ENCODE assay signal across 8 mouse cellular contexts in genomic region chr1:75140601-75141190, GRCm38 (mm10). TPM values are rescaled to one million over a fixed set of nuclear protein-coding genes. Genes with fewer than 3 reads are reported as not detected.
DNase-seq lines count a peak whose midpoint lies in the region; ATAC-seq and TF ChIP-seq lines count a peak whose summit lies in the region.

No protein-coding gene starts in this region.

- intact Hi-C loops in left cerebral cortex, postnatal 4 days (cut with DNase I), result no loop called here

- H3K27me3 ChIP-seq in neural tube, embryonic 11.5 days (ENCODE audit: control insufficient read depth, insufficient read depth, low read length), result no peaks in the 10 kb centered on the region
- no peaks in the 10 kb centered on the region for H3K27me3 ChIP-seq in kidney, embryonic 14.5 days (ENCODE audit: control insufficient read depth, insufficient read depth, low read length)
- H3K27me3 ChIP-seq in midbrain, embryonic 12.5 days, result no peaks in the 10 kb centered on the region

- no peak for ATAC-seq in neural tube, embryonic 11.5 days (ENCODE audit: insufficient read depth, low FRiP score, low TSS enrichment)
- no peak for ATAC-seq in kidney, embryonic 14.5 days (ENCODE audit: low FRiP score, low TSS enrichment)
- ATAC-seq in midbrain, embryonic 12.5 days (ENCODE audit: low FRiP score, low read depth), result no peak

- peaks cover 16% of the 10 kb centered on the region; the same call in 1 of the 2 replicates for H3K4me1 ChIP-seq in neural tube, embryonic 11.5 days (ENCODE audit: control insufficient read depth, insufficient read depth, low read length)
- 0 out of 2 replicates have a peak, but pooled peaks cover 6% of the 10 kb centered on the region for H3K4me1 ChIP-seq in embryonic fibroblast, embryonic 13.5 days (ENCODE audit: control insufficient read depth, insufficient read depth, low read length)
- H3K4me1 ChIP-seq in kidney, embryonic 14.5 days (ENCODE audit: control insufficient read depth, insufficient read depth, low read length), result peaks cover 15% of the 10 kb centered on the region
- H3K4me1 ChIP-seq in midbrain, embryonic 12.5 days, result peaks cover 30% of the 10 kb centered on the region

- H3K4me3 ChIP-seq in neural tube, embryonic 11.5 days (ENCODE audit: low read depth, low read length), result peak overlapping the region; percentile 86
- peak overlapping the region; percentile 50 for H3K4me3 ChIP-seq in embryonic fibroblast, embryonic 13.5 days (ENCODE audit: insufficient read depth, low read length)
- peak overlapping the region; percentile 84 for H3K4me3 ChIP-seq in kidney, embryonic 14.5 days (ENCODE audit: low read length)
- peak overlapping the region; percentile 92 for H3K4me3 ChIP-seq in midbrain, embryonic 12.5 days

- peaks cover 9% of the 10 kb centered on the region; the same call in 1 of the 2 replicates for H3K36me3 ChIP-seq in neural tube, embryonic 11.5 days (ENCODE audit: control insufficient read depth, insufficient read depth, low read length)
- H3K36me3 ChIP-seq in kidney, embryonic 14.5 days (ENCODE audit: control insufficient read depth, insufficient read depth, low read length), result peaks cover 51% of the 10 kb centered on the region
- H3K36me3 ChIP-seq in midbrain, embryonic 12.5 days, result peaks cover 56% of the 10 kb centered on the region

- TF ChIP-seq CTCF in embryonic fibroblast, embryonic 13.5 days (IDR thresholded peaks at IDR 0.05; ENCODE audit: borderline replicate concordance, insufficient read depth, low read length), result no peak

- no peak for DNase-seq in neural tube, embryonic 11.5 days (ENCODE audit: low spot score)
- no peak for DNase-seq in neural tube, embryonic 10.5 days (ENCODE audit: extremely low spot score, low spot score)
- DNase-seq in left cerebral cortex, postnatal 4 days, result no peak
- DNase-seq in spleen, adult 12 weeks (ENCODE audit: low spot score), result no peak
- no peak for DNase-seq in gastrocnemius, postnatal 10 days

- H3K27ac ChIP-seq in neural tube, embryonic 11.5 days (ENCODE audit: low read depth, low read length), result no peak overlapping the region
- H3K27ac ChIP-seq in embryonic fibroblast, embryonic 13.5 days (ENCODE audit: insufficient read depth, low read length), result peak overlapping the region; percentile 87
- peak overlapping the region; percentile 95; the same call in 1 of the 2 replicates for H3K27ac ChIP-seq in kidney, embryonic 14.5 days (ENCODE audit: low read depth, low read length)
- H3K27ac ChIP-seq in midbrain, embryonic 12.5 days (replicated peaks), result peak overlapping the region; percentile 99

- peak overlapping the region; percentile 92 for H3K9ac ChIP-seq in neural tube, embryonic 11.5 days (ENCODE audit: low read length)
- H3K9ac ChIP-seq in kidney, embryonic 14.5 days (ENCODE audit: low read depth, low read length), result peak overlapping the region; percentile 92
- H3K9ac ChIP-seq in midbrain, embryonic 12.5 days (replicated peaks), result peak overlapping the region; percentile 94

- no peaks in the 10 kb centered on the region for H3K9me3 ChIP-seq in neural tube, embryonic 11.5 days (ENCODE audit: control insufficient read depth, low read length)
- H3K9me3 ChIP-seq in kidney, embryonic 14.5 days (ENCODE audit: control insufficient read depth, low read length), result no peaks in the 10 kb centered on the region
- no peaks in the 10 kb centered on the region for H3K9me3 ChIP-seq in midbrain, embryonic 12.5 days

- peak overlapping the region; percentile 98 for H3K4me2 ChIP-seq in neural tube, embryonic 11.5 days (ENCODE audit: low read depth)
- peak overlapping the region; percentile 93 for H3K4me2 ChIP-seq in kidney, embryonic 14.5 days (replicated peaks; ENCODE audit: low read depth, low read length)
- peak overlapping the region; percentile 91 for H3K4me2 ChIP-seq in midbrain, embryonic 12.5 days (replicated peaks)

- TF ChIP-seq POLR2A in embryonic fibroblast, embryonic 13.5 days (IDR thresholded peaks at IDR 0.05; ENCODE audit: low read depth, low read length), result no peak; the same call in 1 of the 2 replicates

- 64% methylated on average over 4 of the region's 4 CpGs for WGBS in neural tube, embryonic 11.5 days
- WGBS in kidney, embryonic 14.5 days, result 55% methylated on average over 4 of the region's 4 CpGs
- 64% methylated on average over 4 of the region's 4 CpGs for WGBS in midbrain, embryonic 12.5 days

RNA-seq across cellular contexts. Expression of gene Cnppd1, which starts 1.8 kb away (rescaled TPM):
- 53.5 and 58.4 TPM in 2 replicates for polyA plus RNA-seq in neural tube, embryonic 11.5 days (2014; fragmentation: Nextera tagmentation; extraction: Ambion mirVana)
- 34.2 and 40.9 TPM in 2 replicates for polyA plus RNA-seq in embryonic fibroblast, embryonic 13.5 days (2011; ENCODE audit: insufficient read length, low read depth, missing spikeins)
- polyA plus RNA-seq in kidney, embryonic 14.5 days (2014; fragmentation: Nextera tagmentation; extraction: Ambion mirVana), result 25.8 and 35.7 TPM in 2 replicates
- polyA plus RNA-seq in midbrain, embryonic 12.5 days (2016; fragmentation: Nextera tagmentation; extraction: Ambion mirVana), result 64.3 and 69.4 TPM in 2 replicates
- 10 to 100 TPM; 37.7 to 44.4 TPM for total RNA-seq in left cerebral cortex, postnatal 4 days (2021)
- 10 to 100 TPM; 20.1 to 22.3 TPM for total RNA-seq in gastrocnemius, postnatal 10 days (2021)

RNA-seq across cellular contexts. Expression of gene Retreg2, which starts 1.9 kb away (rescaled TPM):
- 57.1 and 70.0 TPM in 2 replicates for polyA plus RNA-seq in neural tube, embryonic 11.5 days (2014; fragmentation: Nextera tagmentation; extraction: Ambion mirVana)
- polyA plus RNA-seq in embryonic fibroblast, embryonic 13.5 days (2011; ENCODE audit: insufficient read length, low read depth, missing spikeins), result 31.9 and 44.3 TPM in 2 replicates
- 36.6 and 56.0 TPM in 2 replicates for polyA plus RNA-seq in kidney, embryonic 14.5 days (2014; fragmentation: Nextera tagmentation; extraction: Ambion mirVana)
- polyA plus RNA-seq in midbrain, embryonic 12.5 days (2016; fragmentation: Nextera tagmentation; extraction: Ambion mirVana), result 81.3 and 86.6 TPM in 2 replicates
- 100 to 1,000 TPM; 122 to 123 TPM for total RNA-seq in left cerebral cortex, postnatal 4 days (2021)
- 10 to 100 TPM; 18.1 to 21.5 TPM for total RNA-seq in gastrocnemius, postnatal 10 days (2021)

RNA-seq across cellular contexts. Expression of gene Slc23a3, which starts 7.0 kb away (rescaled TPM):
- polyA plus RNA-seq in neural tube, embryonic 11.5 days (2014; fragmentation: Nextera tagmentation; extraction: Ambion mirVana), result not detected in 2 replicates
- 0.42 TPM in 1 of 2 replicates, not detected in the other for polyA plus RNA-seq in embryonic fibroblast, embryonic 13.5 days (2011; ENCODE audit: insufficient read length, low read depth, missing spikeins)
- 0.84 and 2.4 TPM in 2 replicates for polyA plus RNA-seq in kidney, embryonic 14.5 days (2014; fragmentation: Nextera tagmentation; extraction: Ambion mirVana)
- 0.11 TPM in 1 of 2 replicates, not detected in the other for polyA plus RNA-seq in midbrain, embryonic 12.5 days (2016; fragmentation: Nextera tagmentation; extraction: Ambion mirVana)
- total RNA-seq in left cerebral cortex, postnatal 4 days (2021), result not detected
- total RNA-seq in gastrocnemius, postnatal 10 days (2021), result not detected

RNA-seq across cellular contexts. Expression of gene Nhej1, which starts 15.7 kb away (rescaled TPM):
- polyA plus RNA-seq in neural tube, embryonic 11.5 days (2014; fragmentation: Nextera tagmentation; extraction: Ambion mirVana), result 12.1 and 13.9 TPM in 2 replicates
- 9.1 and 10.3 TPM in 2 replicates for polyA plus RNA-seq in embryonic fibroblast, embryonic 13.5 days (2011; ENCODE audit: insufficient read length, low read depth, missing spikeins)
- polyA plus RNA-seq in kidney, embryonic 14.5 days (2014; fragmentation: Nextera tagmentation; extraction: Ambion mirVana), result 9.7 and 10.7 TPM in 2 replicates
- 11.7 and 13.0 TPM in 2 replicates for polyA plus RNA-seq in midbrain, embryonic 12.5 days (2016; fragmentation: Nextera tagmentation; extraction: Ambion mirVana)
- 1 to 10 TPM; 2.3 to 2.5 TPM for total RNA-seq in left cerebral cortex, postnatal 4 days (2021)
- total RNA-seq in gastrocnemius, postnatal 10 days (2021), result 1 to 10 TPM; 4.0 to 5.4 TPM

RNA-seq across cellular contexts. Expression of gene Zfand2b, which starts 27.8 kb away (rescaled TPM):
- 31.7 and 38.3 TPM in 2 replicates for polyA plus RNA-seq in neural tube, embryonic 11.5 days (2014; fragmentation: Nextera tagmentation; extraction: Ambion mirVana)
- polyA plus RNA-seq in embryonic fibroblast, embryonic 13.5 days (2011; ENCODE audit: insufficient read length, low read depth, missing spikeins), result 11.8 and 14.8 TPM in 2 replicates
- polyA plus RNA-seq in kidney, embryonic 14.5 days (2014; fragmentation: Nextera tagmentation; extraction: Ambion mirVana), result 39.6 and 40.0 TPM in 2 replicates
- polyA plus RNA-seq in midbrain, embryonic 12.5 days (2016; fragmentation: Nextera tagmentation; extraction: Ambion mirVana), result 34.1 and 36.8 TPM in 2 replicates
- total RNA-seq in left cerebral cortex, postnatal 4 days (2021), result 10 to 100 TPM; 19.2 to 21.4 TPM
- total RNA-seq in gastrocnemius, postnatal 10 days (2021), result 10 to 100 TPM; 12.4 to 14.0 TPM
